Mouse (Mus musculus) retina, embryonic 14.5 days (tissue): ENCODE measurements around the gene Gp2.
A peak's percentile ranks its signal among the peaks of the same experiment; 100 is the strongest.

Experiments
- DNase-seq: peaks from one replicate; pipeline ENCODE4 v3.0.0-alpha.2; 2015; ENCODE audit warnings: low spot score

Gp2 gene

GRCm38 (mm10) chr7:119459185-119459584, at the start of gene Gp2:
Gene Gp2 (minus strand): TSS chr7:119459285.
- DNase-seq, result no peak

GRCm38 (mm10) chr7:119490041-119490780, 31.1 kb upstream of the Gp2 start:
- no peak for DNase-seq

- no peak for DNase-seq
Measured at GRCm38 (mm10) chr7:119486683-119487082, 27.6 kb upstream of the Gp2 start.

GRCm38 (mm10) chr7:119484154-119484553, 25.1 kb upstream of the Gp2 start:
- DNase-seq, result no peak

DNA sequence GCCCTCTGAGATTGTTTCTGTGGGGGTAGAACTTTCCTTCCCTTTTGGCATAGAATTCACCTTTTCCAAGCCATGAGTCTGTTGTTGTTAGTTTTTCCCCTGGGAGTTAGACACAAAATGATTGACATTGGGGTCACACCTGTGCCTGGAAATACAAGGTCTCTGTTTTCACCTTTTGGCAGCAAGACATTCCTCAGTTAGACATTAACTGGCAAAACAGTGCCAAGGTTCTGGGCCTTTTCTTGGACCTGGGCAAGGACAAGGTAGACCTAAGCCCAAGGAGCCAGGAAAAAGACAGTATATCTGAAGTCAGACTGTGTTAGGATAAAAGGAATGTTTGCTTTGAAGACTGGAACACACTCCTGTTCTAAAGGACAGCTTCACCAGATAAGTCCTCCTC, 20.2 kb upstream of the Gp2 start, which contains the start of gene Umod:
Gene Umod, minus strand, starts transcription at position 27 of the 400 bp plus-strand sequence.
- no peak for DNase-seq

DNA sequence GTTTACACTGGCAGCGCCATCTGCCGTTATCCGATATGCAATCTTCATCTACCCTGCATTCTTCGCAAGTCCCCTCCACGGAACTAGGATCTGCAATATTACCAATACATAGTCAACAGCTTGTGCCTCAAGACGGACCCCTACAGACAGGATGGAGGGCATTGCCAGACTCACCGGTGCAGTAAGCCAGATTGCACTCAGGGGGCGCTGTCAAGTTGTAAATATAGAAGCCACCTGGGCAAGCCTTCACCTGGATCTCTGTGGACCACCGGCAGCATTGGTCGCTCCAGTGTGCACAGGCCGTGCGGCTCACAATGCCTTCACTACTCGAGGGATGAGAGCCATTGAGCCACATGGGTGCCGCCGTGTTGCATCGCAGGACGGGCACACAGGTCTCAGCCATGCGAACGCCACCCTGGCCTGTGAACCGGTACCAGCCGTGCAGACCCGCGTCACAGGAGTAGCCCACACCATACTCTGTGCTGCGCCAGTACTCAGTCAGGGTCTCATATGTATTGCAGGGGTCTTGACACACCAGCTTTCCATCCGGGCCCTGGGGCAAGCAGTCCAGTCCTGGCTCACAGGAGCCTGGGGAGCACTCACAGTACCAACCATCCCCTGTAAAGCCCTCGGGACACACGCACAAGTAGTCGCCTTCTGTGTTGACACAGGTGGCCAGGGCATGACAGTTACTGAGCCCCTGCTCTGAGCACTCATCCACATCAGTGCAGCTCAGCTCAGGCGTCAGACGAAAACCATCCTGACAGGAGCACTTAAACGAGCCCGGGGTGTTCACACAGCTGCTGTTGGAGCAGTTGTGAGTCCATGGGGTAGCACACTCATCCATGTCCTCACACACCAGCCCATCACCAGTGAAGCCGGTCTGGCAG, 17.7 kb upstream of the Gp2 start:
- peak; percentile 44 for DNase-seq

- no peak for DNase-seq
Measured at GRCm38 (mm10) chr7:119454192-119454591, 4.9 kb downstream of the Gp2 start.

- peak; percentile 12 for DNase-seq
Measured at GRCm38 (mm10) chr7:119443849-119444248, 15.2 kb downstream of the Gp2 start.

GRCm38 (mm10) chr7:119441938-119442337, 17.1 kb downstream of the Gp2 start:
- no peak for DNase-seq

DNA sequence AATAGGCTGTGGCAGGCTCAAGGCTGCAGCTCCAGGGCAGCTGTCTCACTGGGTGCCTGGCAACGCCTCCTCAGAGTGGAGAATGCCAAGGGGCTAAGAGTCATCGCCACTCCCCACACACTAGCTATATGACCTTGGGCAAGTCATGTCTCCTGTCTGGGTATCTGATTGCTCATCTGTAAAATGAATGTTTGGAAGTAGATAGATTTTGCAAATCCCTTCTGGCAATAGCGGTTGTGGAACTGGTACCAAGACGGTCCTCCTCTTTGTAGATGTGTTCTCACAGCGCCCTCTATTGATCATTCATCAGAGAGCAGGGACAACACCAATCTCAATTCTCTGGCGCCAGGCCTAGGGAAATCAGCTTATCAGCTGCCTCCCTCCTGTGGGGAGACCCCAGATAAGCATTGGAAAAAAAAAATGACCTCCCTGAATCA, 31.9 kb downstream of the Gp2 start:
- peak; percentile 84 for DNase-seq

GRCm38 (mm10) chr7:119420730-119421129, 38.4 kb downstream of the Gp2 start:
- DNase-seq, result peak; percentile 56

GRCm38 (mm10) chr7:119418523-119418922, 40.6 kb downstream of the Gp2 start:
- DNase-seq, result no peak

- no peak for DNase-seq
Measured at GRCm38 (mm10) chr7:119394050-119394732, 64.9 kb downstream of the Gp2 start.
